In the genomic region with DNA sequence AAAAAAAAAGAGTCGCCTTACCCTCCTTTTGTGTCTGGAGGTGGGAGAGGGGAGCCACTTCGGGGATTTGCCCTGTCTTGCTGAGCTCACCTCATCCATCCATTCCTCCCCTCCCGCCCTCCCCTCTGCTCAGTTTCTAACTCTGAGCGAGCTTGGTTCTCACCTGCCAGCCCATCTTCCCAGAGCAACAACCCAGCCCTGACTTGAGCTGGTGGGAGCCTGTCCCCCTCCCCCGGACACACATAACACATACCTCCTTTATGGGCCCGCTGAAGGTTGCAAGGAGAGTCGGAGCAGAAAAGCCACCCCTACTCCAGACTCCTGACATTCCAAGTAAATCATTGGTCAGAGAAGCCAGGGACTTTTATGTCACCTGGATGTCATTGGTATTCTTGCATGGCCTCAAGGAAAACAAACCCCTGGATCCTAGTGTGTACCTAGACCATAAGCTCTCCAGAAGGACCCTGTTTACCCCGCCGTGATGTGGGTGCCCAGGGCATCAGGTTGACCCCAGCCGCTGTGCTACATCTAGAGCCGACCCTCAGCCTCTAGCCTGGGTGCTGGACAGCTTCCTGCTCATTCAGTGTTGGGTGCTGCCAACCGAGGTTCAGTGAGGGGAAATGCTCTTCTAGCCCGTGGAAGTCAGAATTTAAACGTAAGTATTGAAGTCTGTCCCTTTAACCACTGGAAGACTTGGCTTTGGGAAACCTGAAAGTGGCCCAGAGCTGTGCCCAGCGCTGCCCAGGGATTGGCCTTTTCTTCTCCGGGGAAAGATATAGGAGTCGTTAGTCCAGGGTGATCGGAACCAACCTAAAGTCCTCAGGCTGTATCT, we compare ENCODE assay signal across 8 mouse cellular contexts. TPM values are rescaled to one million over a fixed set of nuclear protein-coding genes. Genes with fewer than 3 reads are reported as not detected.
DNase-seq lines count a peak whose midpoint lies in the region; ATAC-seq and TF ChIP-seq lines count a peak whose summit lies in the region.

No protein-coding gene starts in this region.

- no peaks in the 10 kb centered on the region for H3K36me3 ChIP-seq in lung, embryonic 15.5 days
- H3K36me3 ChIP-seq in forebrain, embryonic 15.5 days, result no peaks in the 10 kb centered on the region
- no peaks in the 10 kb centered on the region for H3K36me3 ChIP-seq in limb, embryonic 14.5 days (ENCODE audit: control insufficient read depth, insufficient read depth, low read length)
- no peaks in the 10 kb centered on the region for H3K36me3 ChIP-seq in stomach, embryonic 14.5 days (ENCODE audit: control insufficient read depth, insufficient read depth, low read length)

- peaks cover 32% of the 10 kb centered on the region for H3K4me1 ChIP-seq in lung, embryonic 15.5 days
- H3K4me1 ChIP-seq in forebrain, embryonic 15.5 days, result peaks cover 39% of the 10 kb centered on the region
- peaks cover 43% of the 10 kb centered on the region for H3K4me1 ChIP-seq in limb, embryonic 14.5 days (ENCODE audit: control insufficient read depth, insufficient read depth, low read length)
- peaks cover 20% of the 10 kb centered on the region; the same call in 1 of the 2 replicates for H3K4me1 ChIP-seq in stomach, embryonic 14.5 days (ENCODE audit: control insufficient read depth, insufficient read depth, low read length)

- H3K27me3 ChIP-seq in lung, embryonic 15.5 days, result 0 out of 2 replicates have a peak, but pooled peaks cover 3% of the 10 kb centered on the region
- no peaks in the 10 kb centered on the region for H3K27me3 ChIP-seq in forebrain, embryonic 15.5 days
- no peaks in the 10 kb centered on the region for H3K27me3 ChIP-seq in limb, embryonic 14.5 days (ENCODE audit: control insufficient read depth, insufficient read depth, low read length)
- H3K27me3 ChIP-seq in stomach, embryonic 14.5 days (ENCODE audit: control insufficient read depth, insufficient read depth, low read length), result no peaks in the 10 kb centered on the region

- no peak overlapping the region for H3K4me3 ChIP-seq in lung, embryonic 15.5 days
- H3K4me3 ChIP-seq in forebrain, embryonic 15.5 days, result no peak overlapping the region
- no peak overlapping the region for H3K4me3 ChIP-seq in limb, embryonic 14.5 days (replicated peaks; ENCODE audit: low read length)
- H3K4me3 ChIP-seq in stomach, embryonic 14.5 days (ENCODE audit: low read depth, low read length), result no peak overlapping the region

- H3K4me2 ChIP-seq in lung, embryonic 15.5 days, result peak overlapping the region; percentile 44
- H3K4me2 ChIP-seq in forebrain, embryonic 15.5 days (replicated peaks), result peak overlapping the region; percentile 19
- peak overlapping the region; percentile 33 for H3K4me2 ChIP-seq in limb, embryonic 14.5 days (replicated peaks; ENCODE audit: low read depth, low read length, severe bottlenecking)
- peak overlapping the region; percentile 15; the same call in 1 of the 2 replicates for H3K4me2 ChIP-seq in stomach, embryonic 14.5 days (replicated peaks; ENCODE audit: low read depth, low read length)

- H3K9me3 ChIP-seq in lung, embryonic 15.5 days, result no peaks in the 10 kb centered on the region
- H3K9me3 ChIP-seq in forebrain, embryonic 15.5 days, result no peaks in the 10 kb centered on the region
- no peaks in the 10 kb centered on the region for H3K9me3 ChIP-seq in limb, embryonic 14.5 days (ENCODE audit: control insufficient read depth, low read length)
- no peaks in the 10 kb centered on the region for H3K9me3 ChIP-seq in stomach, embryonic 14.5 days (ENCODE audit: control insufficient read depth, low read depth, low read length)

- ATAC-seq in lung, embryonic 15.5 days (ENCODE audit: borderline replicate concordance, extremely low read depth, low FRiP score, low TSS enrichment), result peak; percentile 7; the same call in 1 of the 2 replicates
- peak; percentile 31; the same call in 1 of the 2 replicates for ATAC-seq in forebrain, embryonic 15.5 days (replicated peaks)
- ATAC-seq in limb, embryonic 14.5 days (ENCODE audit: low FRiP score, low read depth), result peak; percentile 13; the same call in 1 of the 2 replicates
- no peak for ATAC-seq in stomach, embryonic 14.5 days (ENCODE audit: insufficient number of reproducible peaks, insufficient read depth, low FRiP score, low read depth)

- WGBS in lung, embryonic 15.5 days, result 13% methylated on average over 18 of the region's 18 CpGs
- 8% methylated on average over 17 of the region's 18 CpGs for WGBS in forebrain, embryonic 15.5 days
- 13% methylated on average over 18 of the region's 18 CpGs for WGBS in limb, embryonic 14.5 days
- 11% methylated on average over 18 of the region's 18 CpGs for WGBS in stomach, embryonic 14.5 days

- DNase-seq in lung, adult 18-20 months, result no peak
- DNase-seq in limb, embryonic 14.5 days (ENCODE audit: low spot score), result no peak
- no peak for DNase-seq in adrenal gland, postnatal 25 days
- no peak for DNase-seq in left cerebral cortex, adult 8-10 months (ENCODE audit: low spot score in 2 of 2)
- no peak for DNase-seq in left cerebral cortex, adult 18-20 months (ENCODE audit: low spot score in 2 of 2)

- no peak overlapping the region for H3K9ac ChIP-seq in lung, embryonic 15.5 days
- H3K9ac ChIP-seq in forebrain, embryonic 15.5 days (replicated peaks), result no peak overlapping the region
- no peak overlapping the region for H3K9ac ChIP-seq in limb, embryonic 14.5 days (ENCODE audit: low read depth, low read length, severe bottlenecking)
- H3K9ac ChIP-seq in stomach, embryonic 14.5 days (replicated peaks; ENCODE audit: low read depth, low read length), result no peak overlapping the region

- no peak overlapping the region for H3K27ac ChIP-seq in lung, embryonic 15.5 days
- H3K27ac ChIP-seq in forebrain, embryonic 15.5 days (replicated peaks), result no peak overlapping the region
- H3K27ac ChIP-seq in limb, embryonic 14.5 days (replicated peaks; ENCODE audit: low read depth, low read length), result 0 out of 2 replicates have a peak overlapping the region, but pooled peaks have one; percentile 20
- no peak overlapping the region; the same call in 1 of the 2 replicates for H3K27ac ChIP-seq in stomach, embryonic 14.5 days (ENCODE audit: low read length)

- TF ChIP-seq POLR2A in limb, embryonic 14.5 days (IDR thresholded peaks at IDR 0.05; ENCODE audit: borderline replicate concordance, extremely low read depth, insufficient read depth, insufficient read length), result no peak

RNA-seq across cellular contexts. Expression of a gene that starts 8.0 kb away (rescaled TPM):
- 988 and 1,033 TPM in 2 replicates for polyA plus RNA-seq in lung, embryonic 15.5 days (2015; fragmentation: Nextera tagmentation; extraction: Ambion mirVana)
- polyA plus RNA-seq in forebrain, embryonic 15.5 days (2015; fragmentation: Nextera tagmentation; extraction: Ambion mirVana), result 615 and 643 TPM in 2 replicates
- polyA plus RNA-seq in limb, embryonic 14.5 days (2012; rRNA removed), result 946 and 1,047 TPM in 2 replicates
- 1,133 and 1,180 TPM in 2 replicates for polyA plus RNA-seq in limb, embryonic 14.5 days (2014; fragmentation: Nextera tagmentation; extraction: Ambion mirVana)
- polyA plus RNA-seq in stomach, embryonic 14.5 days (2014; fragmentation: Nextera tagmentation; extraction: Ambion mirVana), result 1,139 and 1,256 TPM in 2 replicates
- total RNA-seq in adrenal gland, postnatal 25 days (2021), result 413 and 509 TPM in 2 replicates
- total RNA-seq in left cerebral cortex, adult 8-10 months (2022), result 100 to 1,000 TPM; 266 to 312 (median 299) TPM
- total RNA-seq in left cerebral cortex, adult 18-20 months (2021), result 100 to 1,000 TPM; 275 to 295 TPM

RNA-seq across cellular contexts. Expression of a gene that starts 16.9 kb away (rescaled TPM):
- polyA plus RNA-seq in lung, embryonic 15.5 days (2015; fragmentation: Nextera tagmentation; extraction: Ambion mirVana), result 31.6 and 32.6 TPM in 2 replicates
- polyA plus RNA-seq in forebrain, embryonic 15.5 days (2015; fragmentation: Nextera tagmentation; extraction: Ambion mirVana), result 33.1 and 36.4 TPM in 2 replicates
- polyA plus RNA-seq in limb, embryonic 14.5 days (2012; rRNA removed), result 34.4 and 35.1 TPM in 2 replicates
- polyA plus RNA-seq in limb, embryonic 14.5 days (2014; fragmentation: Nextera tagmentation; extraction: Ambion mirVana), result 45.6 and 45.8 TPM in 2 replicates
- 41.2 and 43.1 TPM in 2 replicates for polyA plus RNA-seq in stomach, embryonic 14.5 days (2014; fragmentation: Nextera tagmentation; extraction: Ambion mirVana)
- total RNA-seq in adrenal gland, postnatal 25 days (2021), result 17.0 and 20.6 TPM in 2 replicates
- 10 to 100 TPM; 23.2 to 24.3 (median 23.7) TPM for total RNA-seq in left cerebral cortex, adult 8-10 months (2022)
- 10 to 100 TPM; 15.6 to 19.4 TPM for total RNA-seq in left cerebral cortex, adult 18-20 months (2021)

RNA-seq across cellular contexts. Expression of a gene that starts 26.0 kb away (rescaled TPM):
- 12.8 and 15.3 TPM in 2 replicates for polyA plus RNA-seq in lung, embryonic 15.5 days (2015; fragmentation: Nextera tagmentation; extraction: Ambion mirVana)
- polyA plus RNA-seq in forebrain, embryonic 15.5 days (2015; fragmentation: Nextera tagmentation; extraction: Ambion mirVana), result 5.6 and 6.9 TPM in 2 replicates
- 54.5 and 64.6 TPM in 2 replicates for polyA plus RNA-seq in limb, embryonic 14.5 days (2012; rRNA removed)
- 41.2 and 44.6 TPM in 2 replicates for polyA plus RNA-seq in limb, embryonic 14.5 days (2014; fragmentation: Nextera tagmentation; extraction: Ambion mirVana)
- polyA plus RNA-seq in stomach, embryonic 14.5 days (2014; fragmentation: Nextera tagmentation; extraction: Ambion mirVana), result 26.3 and 32.6 TPM in 2 replicates
- total RNA-seq in adrenal gland, postnatal 25 days (2021), result 38.0 and 53.8 TPM in 2 replicates
- total RNA-seq in left cerebral cortex, adult 8-10 months (2022), result 10 to 100 TPM; 14.6 to 16.1 (median 15.3) TPM
- 10 to 100 TPM; 12.5 to 12.7 TPM for total RNA-seq in left cerebral cortex, adult 18-20 months (2021)

RNA-seq across cellular contexts. Expression of a gene that starts 26.2 kb away (rescaled TPM):
- 52.5 and 53.2 TPM in 2 replicates for polyA plus RNA-seq in lung, embryonic 15.5 days (2015; fragmentation: Nextera tagmentation; extraction: Ambion mirVana)
- polyA plus RNA-seq in forebrain, embryonic 15.5 days (2015; fragmentation: Nextera tagmentation; extraction: Ambion mirVana), result 64.8 and 68.5 TPM in 2 replicates
- polyA plus RNA-seq in limb, embryonic 14.5 days (2012; rRNA removed), result 79.9 and 87.1 TPM in 2 replicates
- 69.5 and 74.0 TPM in 2 replicates for polyA plus RNA-seq in limb, embryonic 14.5 days (2014; fragmentation: Nextera tagmentation; extraction: Ambion mirVana)
- 52.3 and 57.1 TPM in 2 replicates for polyA plus RNA-seq in stomach, embryonic 14.5 days (2014; fragmentation: Nextera tagmentation; extraction: Ambion mirVana)
- total RNA-seq in adrenal gland, postnatal 25 days (2021), result 21.7 and 23.1 TPM in 2 replicates
- 10 to 100 TPM; 31.7 to 35.8 (median 34.5) TPM for total RNA-seq in left cerebral cortex, adult 8-10 months (2022)
- 10 to 100 TPM; 35.3 to 36.5 TPM for total RNA-seq in left cerebral cortex, adult 18-20 months (2021)

RNA-seq across cellular contexts. Expression of a gene that starts 31.8 kb away (rescaled TPM):
- polyA plus RNA-seq in lung, embryonic 15.5 days (2015; fragmentation: Nextera tagmentation; extraction: Ambion mirVana), result 80.6 and 87.8 TPM in 2 replicates
- 251 and 266 TPM in 2 replicates for polyA plus RNA-seq in forebrain, embryonic 15.5 days (2015; fragmentation: Nextera tagmentation; extraction: Ambion mirVana)
- polyA plus RNA-seq in limb, embryonic 14.5 days (2012; rRNA removed), result 238 and 328 TPM in 2 replicates
- polyA plus RNA-seq in limb, embryonic 14.5 days (2014; fragmentation: Nextera tagmentation; extraction: Ambion mirVana), result 88.0 and 92.7 TPM in 2 replicates
- 60.9 and 61.2 TPM in 2 replicates for polyA plus RNA-seq in stomach, embryonic 14.5 days (2014; fragmentation: Nextera tagmentation; extraction: Ambion mirVana)
- total RNA-seq in adrenal gland, postnatal 25 days (2021), result 26.8 and 29.9 TPM in 2 replicates
- 100 to 1,000 TPM; 201 to 223 (median 211) TPM for total RNA-seq in left cerebral cortex, adult 8-10 months (2022)
- total RNA-seq in left cerebral cortex, adult 18-20 months (2021), result 100 to 1,000 TPM; 207 to 212 TPM
